Mouse (Mus musculus) megakaryocyte, embryonic 14.5 days (primary cell): ENCODE data around the gene Mymx. TPM values are rescaled to one million over a fixed set of nuclear protein-coding genes. Genes with fewer than 3 reads are reported as not detected.

Experiments used
- H3K27me3 ChIP-seq: replicated peaks from 2 replicates; pipeline ENCODE3; 2012; ENCODE audit warnings: inconsistent platforms
- H3K36me3 ChIP-seq: replicated peaks from 2 replicates; pipeline ENCODE3; 2012; ENCODE audit warnings: low read length, inconsistent platforms, mixed read lengths
- H3K4me1 ChIP-seq: 2 replicates; pipeline ENCODE4 v1.6.1; 2012; ENCODE audit warnings: inconsistent platforms
- H3K4me3 ChIP-seq: replicated peaks from 2 replicates; pipeline ENCODE3; 2012; ENCODE audit warnings: moderate library complexity, mild to moderate bottlenecking, inconsistent platforms
- H3K9me3 ChIP-seq: 2 replicates; pipeline ENCODE4 v1.6.1; 2012; ENCODE audit warnings: inconsistent platforms
- FLI1 ChIP-seq: IDR thresholded peaks from 2 replicates; pipeline ENCODE4 v1.6.1; 2012; ENCODE audit warnings: low read length, inconsistent platforms, mixed read lengths
- GATA1 ChIP-seq: IDR thresholded peaks from 3 replicates; pipeline ENCODE4 v1.6.1; 2012; ENCODE audit warnings: mixed read lengths, low read length, inconsistent platforms, borderline replicate concordance
- polyA plus RNA-seq: library from polyadenylated mRNA; stranded (reverse); fragments of >175 nt; gene quantifications from 2 replicates; pipeline ENCODE4 v1.2.3, GENCODE M21; 2012; ENCODE audit warnings: low replicate concordance; ENCODE audit not compliant: insufficient read depth

Mymx gene
- polyA plus RNA-seq, 1 experiment = not detected

DNA sequence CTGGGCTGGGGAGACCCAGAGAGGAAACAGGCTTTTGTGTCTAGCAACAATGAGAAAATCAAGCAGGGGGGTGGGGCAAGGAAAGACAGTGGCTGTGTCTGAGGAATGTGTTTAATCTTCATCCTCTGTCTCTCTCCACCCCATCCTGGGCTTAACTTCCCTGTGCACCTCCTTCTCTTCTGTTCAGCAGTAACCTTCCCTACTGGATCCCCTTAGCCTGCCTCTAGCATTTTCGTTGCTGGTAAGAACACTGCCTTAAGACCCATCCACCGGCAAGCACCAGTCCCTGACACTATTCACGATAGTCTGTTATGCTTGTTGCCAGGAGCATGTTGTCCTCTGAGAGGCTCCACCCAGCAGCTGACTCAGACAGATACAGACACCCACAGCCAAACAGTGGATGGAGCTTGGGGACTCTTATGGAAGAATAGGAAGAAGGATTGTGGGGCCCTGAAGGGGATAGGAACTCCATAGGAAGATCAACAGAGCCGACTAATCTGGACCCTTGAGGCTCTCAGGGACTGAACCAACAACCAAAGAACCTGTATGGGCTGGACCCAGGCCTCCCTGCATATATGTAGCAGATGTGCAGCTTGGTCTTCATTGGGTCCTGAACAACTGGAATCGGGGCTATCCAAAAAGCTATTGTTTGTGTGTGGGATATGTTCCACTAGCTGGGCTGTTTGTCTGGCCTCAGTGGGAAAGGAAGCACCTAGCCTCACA, 8.4 kb upstream of the Mymx start:
- TF ChIP-seq FLI1 (no peak), GATA1 (no peak)
- Histone ChIP-seq H3K27me3 (peaks cover 60% of the 10 kb centered on the region), H3K4me1 (peaks cover 8% of the 10 kb centered on the region), H3K4me3 (peak overlapping the region; percentile 46), H3K36me3 (no peaks in the 10 kb centered on the region), H3K9me3 (peaks cover 18% of the 10 kb centered on the region)

DNA sequence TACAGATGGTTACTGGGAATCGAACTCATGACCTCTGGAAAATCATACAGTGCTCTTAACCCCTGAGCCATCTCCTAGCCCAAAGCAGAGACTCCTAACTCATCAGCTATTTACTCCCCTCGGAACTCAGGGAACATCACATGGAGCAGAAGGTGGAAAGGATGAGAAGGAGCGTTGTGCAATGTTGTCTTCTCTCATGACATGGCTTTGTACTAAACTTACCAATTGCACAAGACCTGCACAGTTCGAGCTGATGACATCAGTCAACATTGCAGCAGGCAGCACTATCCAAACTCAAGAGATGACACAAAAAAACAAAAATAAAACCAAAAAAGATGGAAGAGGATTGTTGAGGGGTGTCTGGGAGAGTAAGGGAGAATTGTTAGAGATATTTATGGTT, 6.5 kb upstream of the Mymx start:
- Histone ChIP-seq H3K27me3 (peaks cover 57% of the 10 kb centered on the region), H3K4me1 (peaks cover 8% of the 10 kb centered on the region), H3K9me3 (peaks cover 18% of the 10 kb centered on the region), H3K36me3 (no peaks in the 10 kb centered on the region), H3K4me3 (no peak overlapping the region)
- no peak for TF ChIP-seq GATA1
- TF ChIP-seq FLI1 = no peak

DNA sequence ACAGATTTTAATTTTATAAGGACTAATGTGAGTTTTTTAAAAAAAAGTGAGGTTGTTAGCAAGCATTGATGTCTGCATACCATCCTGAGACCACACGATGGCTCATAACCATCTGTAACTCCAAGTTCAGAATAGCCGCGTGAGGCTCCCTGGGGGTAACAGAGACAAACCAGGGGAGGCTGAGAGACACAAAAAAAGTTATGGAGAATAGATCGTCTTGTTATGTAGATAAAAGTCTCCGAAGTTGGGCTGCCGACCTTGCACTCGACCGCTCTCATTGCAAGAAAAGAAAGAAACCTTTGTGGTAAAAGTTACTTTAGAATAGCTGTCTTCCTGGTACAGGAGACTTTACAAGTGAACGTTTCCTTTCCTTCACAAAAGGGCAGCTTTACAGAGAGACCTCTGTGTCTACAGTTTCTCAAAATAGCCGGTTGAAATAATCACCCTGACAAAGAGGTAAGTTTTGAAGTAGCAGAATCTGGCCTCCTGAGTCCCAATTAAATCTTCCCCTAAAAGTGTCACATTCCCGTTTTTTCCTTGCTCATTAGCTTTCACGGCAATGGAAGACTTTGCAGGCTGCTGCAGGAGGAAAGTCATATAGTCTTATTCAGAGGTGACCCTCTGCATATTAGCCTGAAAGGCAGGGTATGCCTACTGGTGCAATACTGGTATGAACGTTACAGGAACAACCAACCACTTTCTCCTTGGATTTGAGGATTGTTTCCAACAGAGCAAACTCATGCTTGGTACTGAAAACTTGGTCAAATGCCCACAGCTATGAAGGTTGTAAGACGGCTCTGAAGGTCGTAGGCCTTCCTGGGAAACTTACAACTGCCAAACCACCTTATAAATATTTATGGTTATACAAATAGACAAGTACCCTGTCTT, 5.3 kb upstream of the Mymx start:
- TF ChIP-seq FLI1 = no peak
- no peak for TF ChIP-seq GATA1
- Histone ChIP-seq H3K4me1 (peaks cover 8% of the 10 kb centered on the region), H3K27me3 (peaks cover 53% of the 10 kb centered on the region), H3K4me3 (no peak overlapping the region), H3K9me3 (peaks cover 13% of the 10 kb centered on the region), H3K36me3 (no peaks in the 10 kb centered on the region)

DNA sequence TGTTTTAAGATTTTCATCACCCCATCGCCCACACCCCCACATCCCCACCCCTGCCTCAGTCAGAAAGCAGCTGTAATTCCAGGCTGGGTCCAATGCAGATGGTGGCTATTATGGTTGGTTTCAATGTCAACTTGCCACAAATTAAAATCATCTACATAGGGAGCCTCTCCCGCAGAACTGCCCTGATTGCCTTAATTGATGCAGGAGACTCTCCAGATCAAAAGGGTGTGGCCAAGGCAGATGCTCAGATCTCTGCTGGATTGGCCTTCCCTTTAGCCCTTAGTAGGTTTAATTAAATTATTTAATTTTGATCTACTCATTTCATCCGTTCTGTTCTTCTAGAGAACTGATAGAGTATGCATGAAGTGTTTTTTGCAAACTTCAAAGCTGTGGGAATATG, 1.1 kb upstream of the Mymx start:
- no peaks in the 10 kb centered on the region for H3K36me3 ChIP-seq
- no peak for TF ChIP-seq FLI1
- no peak for TF ChIP-seq GATA1
- H3K4me3 ChIP-seq = no peak overlapping the region
- H3K27me3 ChIP-seq = peaks cover 68% of the 10 kb centered on the region
- peaks cover 10% of the 10 kb centered on the region for H3K4me1 ChIP-seq
- H3K9me3 ChIP-seq = peaks cover 8% of the 10 kb centered on the region

DNA sequence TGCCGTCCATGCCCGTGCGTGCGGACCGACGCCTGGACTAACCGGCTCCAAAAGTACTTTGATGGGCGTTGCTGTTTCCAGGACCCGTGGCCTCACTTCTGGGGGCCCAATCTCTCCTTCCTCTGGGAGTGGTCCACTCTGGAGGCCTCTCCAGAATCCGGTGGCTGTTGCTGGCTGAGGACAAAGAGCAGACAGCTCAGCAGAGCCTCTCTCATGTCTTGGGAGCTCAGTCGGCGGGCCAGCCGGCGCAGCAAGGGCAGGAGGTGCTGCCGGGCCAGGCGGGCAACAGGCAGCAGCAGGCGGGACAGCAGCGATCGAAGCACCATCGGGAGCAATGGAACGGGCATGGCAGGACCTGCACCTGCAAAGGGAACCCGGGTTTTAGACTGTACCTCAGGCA, 577 bp downstream of the Mymx start:
- Histone ChIP-seq H3K36me3 (no peaks in the 10 kb centered on the region), H3K27me3 (peaks cover 68% of the 10 kb centered on the region), H3K4me3 (no peak overlapping the region), H3K4me1 (peaks cover 21% of the 10 kb centered on the region), H3K9me3 (no peaks in the 10 kb centered on the region)
- no peak for TF ChIP-seq GATA1
- TF ChIP-seq FLI1 = no peak

DNA sequence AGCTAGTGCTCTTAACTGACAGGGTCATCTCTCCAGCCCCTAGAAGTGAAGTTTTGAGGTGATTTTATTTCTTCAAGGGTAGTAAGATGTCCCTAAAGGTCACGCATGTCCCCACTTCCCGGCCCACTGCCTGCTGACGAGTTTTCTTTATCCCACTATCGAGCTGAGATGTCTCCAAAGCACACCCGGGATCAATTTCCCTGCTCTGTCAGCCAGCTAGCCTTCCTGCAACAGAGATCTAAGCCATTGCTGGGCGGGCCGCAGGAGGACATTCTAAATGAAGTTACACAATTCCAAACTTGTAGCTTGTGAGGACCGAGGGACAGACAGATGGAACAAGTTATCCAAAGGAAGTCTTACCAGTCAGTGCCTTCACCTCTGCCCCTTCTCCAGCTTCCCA, 1.6 kb downstream of the Mymx start:
- H3K27me3 ChIP-seq = peaks cover 77% of the 10 kb centered on the region
- no peaks in the 10 kb centered on the region for H3K36me3 ChIP-seq
- no peaks in the 10 kb centered on the region for H3K9me3 ChIP-seq
- TF ChIP-seq GATA1 (no peak), FLI1 (no peak)
- no peak overlapping the region for H3K4me3 ChIP-seq
- H3K4me1 ChIP-seq = peaks cover 31% of the 10 kb centered on the region

DNA sequence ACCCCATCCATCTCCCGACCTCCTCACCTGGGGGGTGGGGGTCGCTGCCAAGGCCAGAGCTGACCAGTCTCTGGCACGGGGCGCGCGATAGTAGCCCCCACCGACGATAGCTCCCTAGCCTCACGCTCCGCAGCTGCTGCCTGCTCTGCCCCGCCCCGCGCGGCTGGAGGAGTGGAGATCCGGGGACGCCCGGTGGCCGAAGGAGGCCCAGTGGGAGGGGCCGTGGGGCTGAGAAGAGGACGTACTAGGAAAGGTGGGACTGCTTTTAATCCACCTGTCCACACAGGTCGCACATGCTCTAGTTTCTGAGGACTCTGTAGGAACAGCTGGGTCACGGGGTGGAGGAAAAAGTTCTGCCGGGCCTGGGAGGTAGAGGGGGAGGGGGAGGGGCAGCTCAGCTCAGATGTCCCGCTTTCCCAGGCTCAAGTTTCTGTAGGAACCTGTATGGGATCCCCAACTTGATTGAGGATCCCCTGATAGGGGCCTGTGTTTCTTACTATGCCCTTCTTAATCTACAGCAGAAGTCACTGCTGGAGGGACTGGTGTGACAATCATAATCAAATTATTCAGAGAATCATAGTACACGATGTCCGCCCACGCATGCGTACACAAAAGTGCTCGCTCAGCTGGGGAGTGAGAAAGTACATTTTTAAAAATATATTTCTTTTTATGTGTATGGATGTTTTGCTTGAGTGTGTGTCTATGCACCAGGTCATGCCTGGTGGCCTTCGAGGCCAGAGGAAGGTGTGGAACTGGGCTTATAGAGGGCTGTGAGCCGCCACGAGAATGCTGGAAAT, 2.3 kb downstream of the Mymx start, which contains the start of gene Slc29a1:
Gene Slc29a1 (minus strand): TSS at position 161 of the 797 bp plus-strand sequence.
- Histone ChIP-seq H3K4me3 (no peak within 1 kb of the TSS), H3K27me3 (peaks cover 84% of the 10 kb centered on the region), H3K9me3 (no peaks in the 10 kb centered on the region), H3K36me3 (no peaks in the 10 kb centered on the region), H3K4me1 (peaks cover 37% of the 10 kb centered on the region)
- TF ChIP-seq FLI1 (no peak), GATA1 (no peak)

DNA sequence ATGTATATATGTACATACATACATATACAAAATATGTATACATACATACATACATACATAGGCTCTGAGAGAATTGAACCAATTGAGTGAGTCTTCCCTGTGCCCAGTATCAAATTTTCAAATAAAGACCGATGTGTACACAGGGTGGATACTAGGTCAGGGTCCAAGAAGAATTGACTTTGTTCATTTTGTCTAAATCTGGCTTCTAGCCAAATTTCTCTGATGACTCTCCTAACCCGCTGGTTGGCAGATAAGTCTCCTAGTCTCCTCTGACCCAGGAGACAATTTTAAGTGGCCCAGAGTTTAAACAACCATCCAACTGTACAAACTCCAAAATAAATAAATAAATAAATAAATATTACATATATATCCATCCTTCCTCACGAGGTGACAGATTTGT, 3.0 kb downstream of the Mymx start:
- no peak overlapping the region for H3K4me3 ChIP-seq
- TF ChIP-seq FLI1 (no peak), GATA1 (no peak)
- peaks cover 44% of the 10 kb centered on the region for H3K4me1 ChIP-seq
- H3K27me3 ChIP-seq = peaks cover 89% of the 10 kb centered on the region
- H3K36me3 ChIP-seq = no peaks in the 10 kb centered on the region
- H3K9me3 ChIP-seq = no peaks in the 10 kb centered on the region

DNA sequence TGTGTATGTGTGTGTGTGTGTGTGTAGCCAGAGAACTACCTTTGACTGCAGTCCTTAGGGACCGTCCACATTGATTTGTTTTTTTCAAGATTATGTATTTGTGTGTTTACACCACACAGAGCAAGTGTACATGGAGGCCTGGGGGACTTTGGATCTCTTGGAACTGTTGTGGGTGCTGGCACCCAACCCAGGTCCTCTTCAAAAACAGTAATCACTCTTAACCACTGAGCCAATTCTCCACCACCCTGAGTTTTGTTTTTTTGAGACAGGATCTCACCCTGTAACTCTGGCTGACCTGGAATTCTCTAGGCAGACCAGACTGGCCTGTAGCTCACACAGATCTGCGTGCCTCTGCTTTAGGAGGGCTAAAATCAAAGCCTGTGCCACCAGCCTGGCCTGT, 3.5 kb downstream of the Mymx start:
- peaks cover 49% of the 10 kb centered on the region for H3K4me1 ChIP-seq
- no peak overlapping the region for H3K4me3 ChIP-seq
- H3K9me3 ChIP-seq = no peaks in the 10 kb centered on the region
- peaks cover 89% of the 10 kb centered on the region for H3K27me3 ChIP-seq
- TF ChIP-seq GATA1 (no peak), FLI1 (no peak)
- H3K36me3 ChIP-seq = no peaks in the 10 kb centered on the region

DNA sequence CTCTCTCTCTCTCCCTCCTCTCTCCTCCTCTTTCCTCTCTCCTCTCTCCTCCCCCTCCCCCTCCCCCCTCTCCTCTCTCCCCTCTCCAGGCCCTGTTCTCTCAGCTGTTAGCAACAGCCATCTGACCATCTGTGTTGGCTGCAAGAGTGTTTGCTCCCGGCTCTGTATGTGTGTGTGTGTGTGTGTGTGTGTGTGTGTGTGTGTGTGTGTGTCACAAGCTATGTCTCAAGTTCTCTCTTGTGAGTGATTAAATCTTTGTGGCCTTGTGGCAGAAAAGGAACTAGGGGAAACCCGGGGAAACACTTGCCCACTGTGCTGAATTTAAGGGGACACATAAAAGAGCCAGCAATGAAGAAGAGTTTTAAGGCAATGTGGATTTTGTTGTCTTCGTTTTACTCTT, 4.1 kb downstream of the Mymx start:
- Histone ChIP-seq H3K9me3 (no peaks in the 10 kb centered on the region), H3K4me3 (no peak overlapping the region)

More for the DNA sequence above, 4.1 kb downstream of the Mymx start:
- Histone ChIP-seq H3K27me3 (peaks cover 91% of the 10 kb centered on the region), H3K4me1 (peaks cover 55% of the 10 kb centered on the region), H3K36me3 (no peaks in the 10 kb centered on the region)
- TF ChIP-seq GATA1 (no peak), FLI1 (no peak)
